Mouse (Mus musculus) G1E (cell line): Measurements from ENCODE around the gene Tuba1c. TPM values are rescaled to one million over a fixed set of nuclear protein-coding genes. Genes with fewer than 3 reads are reported as not detected.

Source experiments
- ATAC-seq: 2 replicates; pipeline ENCODE4 v1.8.0; 2016; ENCODE audit warnings: mild to moderate bottlenecking; ENCODE audit not compliant: insufficient number of reproducible peaks, poor library complexity, low FRiP score, severe bottlenecking; ENCODE audit errors: extremely low read depth
- DNase-seq: peaks from one replicate; pipeline ENCODE4 v3.0.0; 2012; ENCODE audit warnings: low spot score
- H3K27me3 ChIP-seq: 2 replicates; pipeline ENCODE4 v1.6.1; 2012; ENCODE audit warnings: mild to moderate bottlenecking, low read length, inconsistent platforms; ENCODE audit not compliant: insufficient read depth
- H3K36me3 ChIP-seq: replicated peaks from 2 replicates; pipeline ENCODE3; 2012; ENCODE audit warnings: mild to moderate bottlenecking, inconsistent platforms
- H3K4me1 ChIP-seq: 2 replicates; pipeline ENCODE4 v1.6.1; 2012; ENCODE audit warnings: low read depth, low read length, inconsistent platforms, mixed read lengths; ENCODE audit not compliant: insufficient read depth
- H3K4me3 ChIP-seq: 2 replicates; pipeline ENCODE4 v1.5.1; 2012; ENCODE audit warnings: low read depth, mild to moderate bottlenecking, inconsistent platforms, low read length, moderate library complexity, mixed read lengths
- H3K9me3 ChIP-seq: replicated peaks from 2 replicates; pipeline ENCODE4 v1.6.1; 2012; ENCODE audit warnings: inconsistent platforms
- CTCF ChIP-seq: IDR thresholded peaks from 2 replicates; pipeline ENCODE4 v1.5.1; 2012; ENCODE audit warnings: low read depth, low read length, inconsistent platforms, mixed read lengths
- GATA1 ChIP-seq: IDR thresholded peaks from 2 replicates; pipeline ENCODE4 v1.6.1; 2012; ENCODE audit warnings: borderline replicate concordance, low read length, inconsistent platforms, mixed read lengths
- GATA2 ChIP-seq: IDR thresholded peaks from 2 replicates; pipeline ENCODE4 v1.6.1; 2012; ENCODE audit warnings: low read depth, low read length, inconsistent platforms, borderline replicate concordance
- POLR2AphosphoS5 ChIP-seq: IDR thresholded peaks from 2 replicates; pipeline ENCODE4 v1.6.1; 2012; ENCODE audit warnings: low read depth, low read length, inconsistent platforms; ENCODE audit not compliant: insufficient replicate concordance
- TAL1 ChIP-seq: conservative IDR thresholded peaks from 2 replicates; pipeline ENCODE4 v1.6.1; 2012; ENCODE audit warnings: low read depth, low read length, inconsistent platforms, mixed read lengths
- polyA plus RNA-seq: library from polyadenylated mRNA; stranded (reverse); fragments of >175 nt; gene quantifications from 2 replicates; pipeline ENCODE4 v1.2.3, GENCODE M21; 2012
- total RNA-seq, 2 experiments: library from RNA; stranded (forward) in 1 of 2; stranded (reverse) in 1 of 2; fragments of 200-1000 nt in 1 of 2; fragments of >200 nt in 1 of 2; fragmentation: Nextera tagmentation in 1 of 2; gene quantifications; 2 replicates each; pipeline ENCODE4 v1.2.3; 2014 to 2017

Gene Tuba1c
- total and polyA plus RNA-seq, 3 experiments, result 72.7 to 856 (median 252) TPM

GRCm38 (mm10) chr15:98985240-98985981 is 44.3 kb upstream of the Tuba1c start:
- peak overlapping the region; percentile 68 for H3K4me3 ChIP-seq
- no peaks in the 10 kb centered on the region for H3K9me3 ChIP-seq
- peak; percentile 57; the same call in 1 of the 2 replicates for ATAC-seq
- peak; percentile 55 for DNase-seq
- peaks cover 26% of the 10 kb centered on the region for H3K4me1 ChIP-seq
- H3K27me3 ChIP-seq, result peaks cover 4% of the 10 kb centered on the region
- no peak for TF ChIP-seq GATA1
- TF ChIP-seq POLR2AphosphoS5, result no peak
- TF ChIP-seq CTCF, result no peak
- TF ChIP-seq GATA2, result no peak
- TF ChIP-seq TAL1, result no peak
- no peaks in the 10 kb centered on the region for H3K36me3 ChIP-seq

GRCm38 (mm10) chr15:98985982-98986715 is 43.5 kb upstream of the Tuba1c start:
- Histone ChIP-seq H3K4me3 (peak overlapping the region; percentile 68), H3K9me3 (no peaks in the 10 kb centered on the region), H3K4me1 (peaks cover 33% of the 10 kb centered on the region), H3K27me3 (peaks cover 3% of the 10 kb centered on the region), H3K36me3 (no peaks in the 10 kb centered on the region)
- TF ChIP-seq GATA1, result no peak
- TF ChIP-seq GATA2, result no peak
- no peak for TF ChIP-seq CTCF
- ATAC-seq, result no peak
- DNase-seq, result no peak

GRCm38 (mm10) chr15:98987077-98987630 is 42.5 kb upstream of the Tuba1c start:
- H3K36me3 ChIP-seq, result no peaks in the 10 kb centered on the region
- H3K9me3 ChIP-seq, result no peaks in the 10 kb centered on the region
- DNase-seq, result no peak
- no peak overlapping the region for H3K4me3 ChIP-seq
- no peak for ATAC-seq
- peaks cover 43% of the 10 kb centered on the region for H3K4me1 ChIP-seq
- no peaks in the 10 kb centered on the region; the same call in none of the 2 replicates for H3K27me3 ChIP-seq
- TF ChIP-seq GATA2 (no peak), POLR2AphosphoS5 (no peak), GATA1 (no peak), CTCF (no peak), TAL1 (no peak)

- no peak for ATAC-seq
- H3K4me1 ChIP-seq, result peaks cover 49% of the 10 kb centered on the region
- H3K27me3 ChIP-seq, result no peaks in the 10 kb centered on the region; the same call in 1 of the 2 replicates
- no peaks in the 10 kb centered on the region for H3K36me3 ChIP-seq
- no peak for DNase-seq
- no peak overlapping the region for H3K4me3 ChIP-seq
- TF ChIP-seq GATA2 (no peak), POLR2AphosphoS5 (no peak), GATA1 (no peak), CTCF (no peak), TAL1 (no peak)
- no peaks in the 10 kb centered on the region for H3K9me3 ChIP-seq
Measured at GRCm38 (mm10) chr15:98987661-98988181, 42.0 kb upstream of the Tuba1c start.

- Histone ChIP-seq H3K4me3 (no peak overlapping the region), H3K27me3 (no peaks in the 10 kb centered on the region; the same call in 1 of the 2 replicates), H3K4me1 (peaks cover 50% of the 10 kb centered on the region), H3K36me3 (no peaks in the 10 kb centered on the region), H3K9me3 (no peaks in the 10 kb centered on the region)
- TF ChIP-seq CTCF (no peak), POLR2AphosphoS5 (no peak), GATA1 (no peak), TAL1 (no peak), GATA2 (no peak)
- no peak for DNase-seq
- ATAC-seq, result no peak
Measured at GRCm38 (mm10) chr15:98988787-98989186, 40.9 kb upstream of the Tuba1c start.
